Mouse (Mus musculus): ENCODE results near the gene Thsd7b.

The Thsd7b gene

GRCm38 (mm10) chr1:129526967-129527366, 253.9 kb downstream of the Thsd7b start:
- DNase-seq (ENCODE audit: low spot score) = no peak

DNA sequence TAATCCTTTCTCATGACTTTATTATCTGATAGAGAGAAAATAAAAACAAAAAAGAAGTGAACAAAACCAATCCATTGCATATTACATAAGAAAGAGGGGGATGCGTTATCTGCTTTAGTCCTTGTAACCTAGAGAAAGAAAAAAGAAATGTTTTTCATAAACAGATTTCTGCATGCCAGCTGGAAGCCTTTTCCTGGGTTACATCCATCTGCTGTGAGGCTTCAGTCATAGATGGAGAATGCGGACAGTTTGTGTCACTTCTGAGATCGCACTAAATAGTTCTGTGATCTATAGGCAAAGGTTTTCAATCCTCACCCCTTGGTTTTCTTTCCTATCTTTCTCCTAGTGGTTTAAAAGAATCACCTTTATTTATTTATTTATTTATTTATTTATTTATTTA, 259.1 kb downstream of the Thsd7b start:
- DNase-seq (ENCODE audit: low spot score) = no peak

- no peak for DNase-seq (ENCODE audit: low spot score)
Observed at GRCm38 (mm10) chr1:129538508-129538907, 265.4 kb downstream of the Thsd7b start.

DNA sequence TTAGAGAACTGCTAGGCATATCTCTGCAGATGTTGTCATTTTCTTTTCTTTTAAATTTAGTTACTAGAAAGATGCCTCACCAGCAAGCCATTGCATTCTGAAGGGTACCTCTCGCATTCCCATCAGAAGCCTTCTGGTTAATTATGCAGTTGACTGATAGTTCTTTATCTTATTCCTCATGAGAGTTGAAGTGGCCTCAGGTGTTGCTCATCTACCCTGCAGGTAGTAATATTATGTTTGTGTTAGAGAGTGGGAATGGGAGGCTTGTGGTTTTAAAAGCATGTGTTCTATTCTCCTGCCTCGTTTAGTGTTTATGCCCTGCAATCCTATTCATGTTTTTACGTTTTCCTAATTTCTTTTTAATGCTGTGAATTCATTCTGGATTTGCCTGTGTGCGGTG, 265.9 kb downstream of the Thsd7b start:
- DNase-seq (ENCODE audit: low spot score) = no peak

- no peak for DNase-seq (ENCODE audit: low spot score)
Observed at GRCm38 (mm10) chr1:129540751-129541150, 267.6 kb downstream of the Thsd7b start.

- no peak for DNase-seq (ENCODE audit: low spot score)
Observed at GRCm38 (mm10) chr1:129542563-129543146, 269.6 kb downstream of the Thsd7b start.

DNA sequence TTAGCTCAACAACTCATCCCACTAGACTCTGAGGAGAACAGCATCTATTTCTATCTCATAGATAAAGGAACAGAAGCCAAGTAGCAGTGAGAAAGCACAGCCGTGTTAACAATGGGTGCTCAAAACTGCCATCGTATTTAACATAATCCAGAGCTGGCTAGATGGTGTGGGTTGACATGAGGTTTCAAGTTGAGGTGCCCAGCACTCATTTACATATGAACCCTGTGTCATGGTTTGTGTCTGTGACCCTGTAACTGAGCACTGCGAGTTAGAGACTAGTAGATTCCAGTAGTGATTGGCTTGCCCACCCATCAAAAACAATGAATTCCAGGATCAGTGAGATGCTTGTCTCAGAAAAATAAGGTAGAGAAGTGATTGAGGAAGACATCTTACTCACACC, 270.1 kb downstream of the Thsd7b start:
- no peak for DNase-seq (ENCODE audit: low spot score)

DNA sequence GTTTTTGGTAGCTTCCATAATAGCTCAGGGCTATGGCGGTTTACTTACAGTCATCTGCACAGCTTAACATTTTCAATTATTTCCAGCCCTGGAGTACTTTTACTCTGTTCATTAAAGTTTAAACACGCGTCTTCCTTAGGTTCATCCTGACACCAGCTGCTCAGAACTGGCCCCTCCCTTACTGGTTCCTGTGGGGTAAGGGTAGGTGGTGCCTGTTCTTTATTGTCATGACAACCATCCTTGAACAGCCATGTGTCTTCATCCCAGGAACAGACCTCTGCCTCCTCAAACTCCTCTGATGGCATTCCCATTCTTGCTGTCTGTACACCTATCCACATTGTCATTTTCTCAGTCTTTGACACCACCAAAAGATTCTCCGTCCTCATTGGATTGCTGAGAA, 285.0 kb downstream of the Thsd7b start:
- no peak for DNase-seq (ENCODE audit: low spot score)

GRCm38 (mm10) chr1:129559137-129559536, 286.0 kb downstream of the Thsd7b start:
- DNase-seq (ENCODE audit: low spot score) = no peak

DNA sequence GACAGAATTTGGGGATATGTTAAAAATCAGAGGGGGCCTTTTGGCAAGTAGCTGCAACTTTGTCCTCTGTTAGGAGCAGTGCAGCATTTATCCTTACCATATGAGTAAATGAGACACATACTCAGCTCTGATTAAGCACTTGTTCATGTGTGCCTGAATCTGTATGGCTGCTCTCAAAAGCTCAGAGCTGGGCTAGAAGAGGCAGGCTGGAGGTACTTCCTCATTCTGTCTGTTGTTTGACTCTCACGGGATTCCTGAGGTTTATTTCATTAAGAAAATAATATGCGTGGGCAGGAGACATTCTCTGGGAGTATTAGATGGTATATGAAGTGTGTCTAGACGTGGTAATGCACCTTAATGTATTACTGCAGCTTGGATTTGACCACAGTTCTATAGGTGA, 286.7 kb downstream of the Thsd7b start:
- DNase-seq (ENCODE audit: low spot score) = no peak

- DNase-seq (ENCODE audit: low spot score) = no peak
Observed at GRCm38 (mm10) chr1:129562707-129563106, 289.6 kb downstream of the Thsd7b start.

DNA sequence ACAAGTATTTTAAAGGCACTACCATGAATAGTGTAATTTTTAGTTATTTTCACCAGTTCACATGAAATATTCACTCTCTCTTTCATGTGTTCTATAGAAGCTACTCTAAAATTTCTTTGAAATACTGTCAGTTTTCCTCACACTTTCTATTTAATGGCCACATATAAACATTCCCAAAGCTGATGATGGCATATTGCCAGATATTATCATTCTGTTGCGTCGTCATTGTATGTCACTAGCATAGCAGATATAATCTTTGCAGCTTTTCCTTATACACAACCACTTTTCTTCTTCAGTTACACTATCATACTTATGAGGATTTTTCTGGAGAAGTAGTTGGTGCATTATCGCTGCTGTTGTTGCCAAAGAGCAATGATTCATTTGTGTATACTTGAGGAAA, 297.4 kb downstream of the Thsd7b start:
- no peak for DNase-seq (ENCODE audit: low spot score)

DNA sequence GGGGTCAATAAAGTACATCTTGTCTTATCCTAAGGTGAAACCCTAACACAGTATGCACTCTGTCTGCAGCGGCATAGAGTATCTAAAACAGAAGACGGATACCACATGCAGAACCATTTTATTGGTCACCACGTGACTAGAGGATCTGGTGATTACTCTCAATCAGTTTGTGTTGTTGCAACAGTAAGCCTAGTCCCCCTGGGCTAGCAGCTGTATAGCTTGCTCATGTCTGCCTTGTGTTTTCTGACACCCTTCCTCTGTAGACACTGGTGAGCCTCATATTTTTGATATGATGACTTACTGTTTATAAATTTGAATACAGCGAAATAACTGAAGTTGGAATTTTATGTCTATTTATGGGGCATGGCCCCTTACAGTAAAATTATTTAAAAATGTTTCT, 306.9 kb downstream of the Thsd7b start:
- DNase-seq (ENCODE audit: low spot score) = no peak

DNA sequence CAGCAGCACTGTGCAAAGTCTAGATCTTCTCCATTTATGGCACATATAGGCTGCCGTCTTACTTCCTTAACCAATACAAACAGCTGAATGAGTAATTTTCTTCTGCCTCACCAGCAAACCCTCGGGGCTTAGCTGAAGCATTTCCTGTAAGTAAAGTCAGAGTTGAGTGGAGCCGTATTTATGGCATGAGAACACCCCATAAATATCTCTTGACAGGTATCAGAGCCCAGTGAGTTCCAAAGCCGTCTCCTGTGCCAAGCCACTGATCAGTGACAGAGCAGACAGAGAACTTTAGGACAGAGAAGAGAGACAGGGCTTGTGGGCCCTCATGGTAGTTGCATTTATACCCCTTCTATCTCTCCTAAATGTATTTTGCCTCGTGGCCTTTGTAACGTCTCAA, 313.5 kb downstream of the Thsd7b start:
- DNase-seq (ENCODE audit: low spot score) = no peak

GRCm38 (mm10) chr1:129589366-129590002, 316.4 kb downstream of the Thsd7b start:
- DNase-seq (ENCODE audit: low spot score) = no peak

- DNase-seq (ENCODE audit: low spot score) = no peak
Observed at GRCm38 (mm10) chr1:129595447-129595846, 322.3 kb downstream of the Thsd7b start.

DNA sequence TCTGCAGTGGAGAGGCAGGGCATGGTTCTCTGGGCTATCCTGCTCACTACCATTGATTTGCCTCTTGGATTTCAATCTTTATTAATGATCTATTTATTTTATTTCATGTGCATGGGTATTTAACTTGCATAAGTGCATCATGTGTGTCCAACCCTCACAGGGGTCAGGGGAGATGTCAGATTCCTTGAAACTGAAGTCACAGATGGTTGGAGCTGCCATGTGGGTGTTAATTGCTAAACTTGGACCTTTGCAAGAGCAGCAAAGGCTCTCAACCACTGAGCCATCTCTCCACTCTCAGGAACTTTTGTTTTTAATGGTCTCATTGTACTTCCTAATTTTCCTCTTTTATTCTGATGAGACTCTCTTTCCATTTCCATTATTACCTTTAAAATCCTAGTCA, 327.8 kb downstream of the Thsd7b start:
- no peak for DNase-seq (ENCODE audit: low spot score)

DNA sequence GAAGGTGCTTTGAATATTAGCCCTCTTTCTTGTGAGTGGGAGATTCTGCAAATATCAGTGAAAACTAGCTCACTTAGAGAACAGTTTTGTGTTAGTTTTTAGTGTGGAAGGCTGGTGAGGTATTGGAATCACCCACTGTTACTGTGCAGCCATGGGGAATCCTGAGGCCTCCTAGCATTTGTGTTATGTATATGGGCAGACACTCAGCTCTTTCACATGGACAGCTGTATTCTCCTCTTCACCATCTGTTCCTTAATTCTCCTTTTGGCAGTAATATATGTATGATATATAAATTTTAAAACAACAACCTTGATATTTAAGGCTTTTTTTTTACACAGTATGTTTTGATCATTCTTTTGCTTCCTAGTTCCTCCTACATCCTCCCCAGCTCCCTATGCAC, 329.2 kb downstream of the Thsd7b start:
- no peak for DNase-seq (ENCODE audit: low spot score)

DNA sequence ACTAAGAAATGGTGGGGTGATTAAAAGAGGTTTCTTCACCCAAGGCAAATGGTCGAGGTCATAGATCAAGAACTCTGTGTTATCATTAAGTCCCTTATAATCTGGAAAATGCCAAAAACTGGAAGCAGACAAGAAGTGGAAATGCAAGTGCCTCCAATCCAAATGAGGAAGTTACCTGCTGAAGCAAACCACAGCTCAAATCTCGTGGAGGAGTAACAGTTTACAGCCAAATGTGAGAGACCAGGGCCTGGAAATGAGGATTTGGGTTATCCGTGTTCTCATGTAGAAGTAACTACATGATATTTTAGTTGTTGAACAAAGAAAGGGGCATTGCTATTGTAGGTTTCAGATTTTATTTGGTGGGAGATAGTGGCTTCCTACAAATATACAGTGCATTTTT, 335.3 kb downstream of the Thsd7b start:
- no peak for DNase-seq (ENCODE audit: low spot score)

- DNase-seq (ENCODE audit: low spot score) = no peak
Observed at GRCm38 (mm10) chr1:129616080-129616479, 343.0 kb downstream of the Thsd7b start.

GRCm38 (mm10) chr1:129619440-129620301, 346.6 kb downstream of the Thsd7b start:
- no peak for DNase-seq (ENCODE audit: low spot score)

DNA sequence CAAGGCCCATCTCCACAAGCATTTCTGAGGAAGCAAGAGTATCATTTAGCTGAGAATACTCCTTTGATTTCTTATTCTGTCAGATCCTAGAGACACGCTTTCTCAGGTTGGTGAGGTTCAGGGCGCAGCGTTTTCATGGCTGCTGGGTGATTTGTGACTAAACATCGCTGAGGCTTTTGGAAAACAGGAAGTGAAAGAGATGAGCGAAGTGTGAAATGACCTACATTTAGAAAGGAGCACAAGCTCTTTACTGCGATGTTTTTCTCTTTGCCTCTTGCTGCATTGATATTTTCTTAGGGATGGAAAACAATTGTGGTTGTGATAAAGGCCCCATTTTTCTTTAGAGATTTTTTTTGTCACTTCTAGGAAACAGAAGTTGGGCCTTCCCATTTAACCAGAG, 351.4 kb downstream of the Thsd7b start:
- DNase-seq (ENCODE audit: low spot score) = no peak

- DNase-seq (ENCODE audit: low spot score) = no peak
Observed at GRCm38 (mm10) chr1:129635146-129635545, 362.0 kb downstream of the Thsd7b start.
